Mouse (Mus musculus): ENCODE measurements at regions not wholly inside any gene's neighbourhood (a gene's known extent, or its start where the extent isn't known, plus 50 kb on each side); places are given as distances from the start of the nearest gene placed in this dataset.

DNA sequence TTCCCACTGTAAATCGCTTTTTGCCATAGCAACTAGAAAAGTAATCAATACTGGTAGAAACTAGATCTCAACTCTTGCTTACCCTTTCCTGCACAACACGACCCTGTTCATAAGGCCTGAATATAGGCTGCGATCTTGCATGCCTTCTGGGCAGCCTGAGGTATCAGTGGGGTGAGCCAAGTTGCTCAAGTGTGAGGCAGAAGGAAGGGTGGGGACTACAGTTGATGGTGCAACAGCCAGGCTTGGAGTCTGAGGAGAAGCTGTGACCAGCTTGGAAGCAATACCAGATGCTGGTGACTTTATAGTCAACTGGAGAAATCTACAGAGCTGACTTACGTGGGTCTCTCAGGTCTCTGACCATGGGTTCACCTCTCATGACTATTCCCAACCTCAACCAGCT is 123.3 kb downstream of the Bcl2l11 start:
- Histone ChIP-seq H3K9ac (ENCODE audit: low read depth, low read length, severe bottlenecking) (no peak overlapping the region), H3K4me2 (replicated peaks; ENCODE audit: low read depth, low read length, severe bottlenecking) (no peak overlapping the region), H3K4me1 (ENCODE audit: control insufficient read depth, insufficient read depth, low read length) (no peaks in the 10 kb centered on the region), H3K27me3 (ENCODE audit: control insufficient read depth, insufficient read depth, low read length) (no peaks in the 10 kb centered on the region), H3K9me3 (ENCODE audit: control insufficient read depth, low read length) (no peaks in the 10 kb centered on the region), H3K36me3 (ENCODE audit: control insufficient read depth, insufficient read depth, low read length) (no peaks in the 10 kb centered on the region), H3K4me3 (replicated peaks; ENCODE audit: low read length) (no peak overlapping the region), H3K27ac (replicated peaks; ENCODE audit: low read depth, low read length) (no peak overlapping the region)
- TF ChIP-seq POLR2A (IDR thresholded peaks at IDR 0.05; ENCODE audit: borderline replicate concordance, extremely low read depth, insufficient read depth, insufficient read length), result no peak
- no peak for DNase-seq (ENCODE audit: low spot score)
- whole genome bisulfite sequencing, result 93% methylated on average over 4 of the region's 4 CpGs
- ATAC-seq (ENCODE audit: low FRiP score, low read depth), result no peak

GRCm38 (mm10) chr2:128249607-128250006 is 123.8 kb downstream of the Bcl2l11 start:
- H3K9me3 ChIP-seq (ENCODE audit: control insufficient read depth, low read length), result no peaks in the 10 kb centered on the region
- ATAC-seq (ENCODE audit: low FRiP score, low read depth) (no peak), DNase-seq (ENCODE audit: low spot score) (no peak)
- WGBS, result 81% methylated on average over 2 of the region's 2 CpGs
- no peaks in the 10 kb centered on the region for H3K27me3 ChIP-seq (ENCODE audit: control insufficient read depth, insufficient read depth, low read length)
- no peak overlapping the region for H3K4me2 ChIP-seq (replicated peaks; ENCODE audit: low read depth, low read length, severe bottlenecking)
- H3K4me3 ChIP-seq (replicated peaks; ENCODE audit: low read length), result no peak overlapping the region
- no peaks in the 10 kb centered on the region for H3K4me1 ChIP-seq (ENCODE audit: control insufficient read depth, insufficient read depth, low read length)
- H3K9ac ChIP-seq (ENCODE audit: low read depth, low read length, severe bottlenecking), result no peak overlapping the region
- H3K27ac ChIP-seq (replicated peaks; ENCODE audit: low read depth, low read length), result no peak overlapping the region
- no peaks in the 10 kb centered on the region for H3K36me3 ChIP-seq (ENCODE audit: control insufficient read depth, insufficient read depth, low read length)
- no peak for TF ChIP-seq POLR2A (IDR thresholded peaks at IDR 0.05; ENCODE audit: borderline replicate concordance, extremely low read depth, insufficient read depth, insufficient read length)

- ATAC-seq (ENCODE audit: low FRiP score, low read depth), result no peak
- 82% methylated on average over 4 of the region's 4 CpGs for WGBS
Observed at GRCm38 (mm10) chr2:128250841-128251240, 125.0 kb downstream of the Bcl2l11 start.

GRCm38 (mm10) chr2:128256651-128257050 is 130.8 kb downstream of the Bcl2l11 start:
- no peaks in the 10 kb centered on the region for H3K4me1 ChIP-seq (ENCODE audit: control insufficient read depth, insufficient read depth, low read length)
- TF ChIP-seq POLR2A (IDR thresholded peaks at IDR 0.05; ENCODE audit: borderline replicate concordance, extremely low read depth, insufficient read depth, insufficient read length), result no peak
- H3K4me3 ChIP-seq (replicated peaks; ENCODE audit: low read length), result no peak overlapping the region
- no peaks in the 10 kb centered on the region for H3K9me3 ChIP-seq (ENCODE audit: control insufficient read depth, low read length)
- WGBS, result 69% methylated on average over 6 of the region's 6 CpGs
- H3K36me3 ChIP-seq (ENCODE audit: control insufficient read depth, insufficient read depth, low read length), result no peaks in the 10 kb centered on the region
- H3K27ac ChIP-seq (replicated peaks; ENCODE audit: low read depth, low read length), result no peak overlapping the region
- H3K9ac ChIP-seq (ENCODE audit: low read depth, low read length, severe bottlenecking), result no peak overlapping the region
- ATAC-seq (ENCODE audit: low FRiP score, low read depth), result no peak
- DNase-seq (ENCODE audit: low spot score), result no peak
- no peak overlapping the region for H3K4me2 ChIP-seq (replicated peaks; ENCODE audit: low read depth, low read length, severe bottlenecking)
- H3K27me3 ChIP-seq (ENCODE audit: control insufficient read depth, insufficient read depth, low read length), result no peaks in the 10 kb centered on the region

More at GRCm38 (mm10) chr2:128250841-128251240, 125.0 kb downstream of the Bcl2l11 start:
- Histone ChIP-seq H3K4me3 (replicated peaks; ENCODE audit: low read length) (no peak overlapping the region), H3K27ac (replicated peaks; ENCODE audit: low read depth, low read length) (no peak overlapping the region), H3K36me3 (ENCODE audit: control insufficient read depth, insufficient read depth, low read length) (no peaks in the 10 kb centered on the region), H3K27me3 (ENCODE audit: control insufficient read depth, insufficient read depth, low read length) (no peaks in the 10 kb centered on the region), H3K4me2 (replicated peaks; ENCODE audit: low read depth, low read length, severe bottlenecking) (no peak overlapping the region), H3K9ac (ENCODE audit: low read depth, low read length, severe bottlenecking) (no peak overlapping the region), H3K4me1 (ENCODE audit: control insufficient read depth, insufficient read depth, low read length) (no peaks in the 10 kb centered on the region), H3K9me3 (ENCODE audit: control insufficient read depth, low read length) (no peaks in the 10 kb centered on the region)
- no peak for TF ChIP-seq POLR2A (IDR thresholded peaks at IDR 0.05; ENCODE audit: borderline replicate concordance, extremely low read depth, insufficient read depth, insufficient read length)
- DNase-seq (ENCODE audit: low spot score), result no peak

GRCm38 (mm10) chr2:128257262-128257661 is 131.4 kb downstream of the Bcl2l11 start:
- DNase-seq (ENCODE audit: low spot score) (no peak), ATAC-seq (ENCODE audit: low FRiP score, low read depth) (no peak)
- no peak for TF ChIP-seq POLR2A (IDR thresholded peaks at IDR 0.05; ENCODE audit: borderline replicate concordance, extremely low read depth, insufficient read depth, insufficient read length)
- Histone ChIP-seq H3K4me3 (replicated peaks; ENCODE audit: low read length) (no peak overlapping the region), H3K36me3 (ENCODE audit: control insufficient read depth, insufficient read depth, low read length) (no peaks in the 10 kb centered on the region), H3K9me3 (ENCODE audit: control insufficient read depth, low read length) (no peaks in the 10 kb centered on the region), H3K4me1 (ENCODE audit: control insufficient read depth, insufficient read depth, low read length) (no peaks in the 10 kb centered on the region), H3K4me2 (replicated peaks; ENCODE audit: low read depth, low read length, severe bottlenecking) (no peak overlapping the region), H3K9ac (ENCODE audit: low read depth, low read length, severe bottlenecking) (no peak overlapping the region), H3K27ac (replicated peaks; ENCODE audit: low read depth, low read length) (no peak overlapping the region), H3K27me3 (ENCODE audit: control insufficient read depth, insufficient read depth, low read length) (no peaks in the 10 kb centered on the region)
- whole genome bisulfite sequencing, result 86% methylated on average over 9 of the region's 9 CpGs

DNA sequence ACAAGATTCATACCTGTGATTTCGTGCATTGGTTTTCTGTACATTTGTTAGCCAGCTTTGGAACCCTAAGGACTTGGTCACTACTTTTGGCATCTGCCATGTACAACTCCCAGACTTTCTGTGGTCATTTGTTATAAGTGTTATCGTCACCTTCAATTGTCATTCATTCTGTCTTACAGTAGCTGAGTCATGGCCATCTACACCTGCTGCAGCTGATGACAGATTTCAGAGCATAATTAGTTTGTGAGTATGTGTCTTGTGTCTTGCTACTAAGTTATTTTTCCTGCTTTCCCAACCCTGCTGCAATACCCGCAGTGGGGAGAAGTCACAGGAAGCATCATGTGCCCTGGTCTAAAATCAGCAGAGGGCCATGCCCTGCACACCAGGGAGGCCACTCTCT is 138.0 kb downstream of the Bcl2l11 start:
- no peaks in the 10 kb centered on the region for H3K9me3 ChIP-seq (ENCODE audit: control insufficient read depth, low read length)
- TF ChIP-seq POLR2A (IDR thresholded peaks at IDR 0.05; ENCODE audit: borderline replicate concordance, extremely low read depth, insufficient read depth, insufficient read length), result no peak
- DNase-seq (ENCODE audit: low spot score), result no peak
- H3K4me2 ChIP-seq (replicated peaks; ENCODE audit: low read depth, low read length, severe bottlenecking), result no peak overlapping the region
- no peak overlapping the region for H3K4me3 ChIP-seq (replicated peaks; ENCODE audit: low read length)
- no peak overlapping the region for H3K9ac ChIP-seq (ENCODE audit: low read depth, low read length, severe bottlenecking)
- 86% methylated on average over 3 of the region's 3 CpGs for WGBS
- no peaks in the 10 kb centered on the region for H3K27me3 ChIP-seq (ENCODE audit: control insufficient read depth, insufficient read depth, low read length)
- no peaks in the 10 kb centered on the region for H3K4me1 ChIP-seq (ENCODE audit: control insufficient read depth, insufficient read depth, low read length)
- H3K36me3 ChIP-seq (ENCODE audit: control insufficient read depth, insufficient read depth, low read length), result no peaks in the 10 kb centered on the region
- no peak for ATAC-seq (ENCODE audit: low FRiP score, low read depth)
- no peak overlapping the region for H3K27ac ChIP-seq (replicated peaks; ENCODE audit: low read depth, low read length)

Measured in limb, embryonic 14.5 days (tissue).